Mouse (Mus musculus): ENCODE measurements around the gene Slc26a11.
"Not testable (repeated sequence)": the region's sequence is repeated elsewhere in the genome, so short reads cannot be mapped to it uniquely, and the experiment has no call there.

The Slc26a11 gene

DNA sequence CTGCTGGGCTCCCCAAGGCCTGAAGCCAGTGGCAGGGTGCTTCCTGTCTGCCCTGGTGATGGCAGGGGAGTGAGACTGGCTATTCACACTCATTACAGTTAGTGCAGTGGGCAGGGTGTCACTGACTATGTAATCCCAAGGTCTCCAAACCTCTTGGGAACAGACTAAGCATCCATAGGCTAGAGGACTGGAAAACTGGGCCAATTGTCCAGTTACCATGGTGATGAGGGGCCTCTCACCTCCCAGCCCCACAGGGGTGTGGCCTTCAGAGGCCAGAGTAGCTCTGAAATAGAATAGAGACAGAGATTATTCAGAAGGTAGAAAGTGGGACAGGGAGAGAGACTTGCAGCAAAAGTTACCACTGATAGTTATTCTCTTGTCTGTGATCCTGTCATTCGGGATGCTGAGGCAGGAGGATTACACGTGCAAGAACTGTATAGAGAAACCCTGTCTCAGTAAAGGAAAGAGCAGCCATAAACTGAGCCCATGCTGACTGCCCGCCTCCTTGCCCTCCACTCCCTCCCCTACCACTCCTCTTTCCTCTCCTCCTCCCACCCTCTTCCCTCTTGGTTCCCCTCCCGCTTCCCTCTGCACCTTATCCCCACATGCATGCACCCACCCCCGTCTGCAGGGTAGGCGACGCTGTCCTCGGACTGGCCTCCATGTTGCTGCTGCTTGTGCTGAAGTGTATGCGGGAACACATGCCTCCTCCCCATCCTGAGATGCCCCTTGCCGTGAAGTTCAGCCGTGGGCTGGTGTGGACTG lies 7.6 kb downstream of the Slc26a11 start:
- no peak for DNase-seq

DNA sequence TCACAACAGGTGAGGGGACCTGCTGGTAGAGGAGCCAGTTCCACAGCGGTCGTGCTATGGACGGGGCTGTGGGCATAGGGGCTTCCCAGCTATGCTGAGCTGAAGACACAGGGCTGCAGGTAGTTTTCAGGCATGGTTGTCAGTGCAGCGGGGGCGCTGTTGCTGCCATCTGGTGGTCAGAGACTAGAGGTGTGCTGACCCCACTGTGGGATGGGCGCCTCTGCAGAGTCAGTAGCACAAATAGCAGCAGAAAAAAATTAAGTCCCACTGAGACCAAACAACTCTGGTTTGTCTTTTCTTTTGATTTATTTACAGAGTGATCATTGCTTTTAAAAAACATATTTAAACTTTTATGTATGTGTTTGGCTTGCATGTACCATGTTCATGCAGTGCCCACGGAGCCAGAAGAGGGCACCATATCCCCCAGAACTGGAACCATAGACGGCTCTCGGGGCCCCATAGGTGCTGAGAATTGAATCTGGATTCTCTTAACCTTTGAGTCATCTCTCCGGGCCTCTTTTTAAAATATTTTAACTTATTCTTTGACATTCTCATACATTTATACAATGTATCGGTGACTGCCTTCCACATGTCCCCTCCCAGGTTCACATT lies 8.3 kb downstream of the Slc26a11 start:
- DNase-seq = peak; percentile 86

DNA sequence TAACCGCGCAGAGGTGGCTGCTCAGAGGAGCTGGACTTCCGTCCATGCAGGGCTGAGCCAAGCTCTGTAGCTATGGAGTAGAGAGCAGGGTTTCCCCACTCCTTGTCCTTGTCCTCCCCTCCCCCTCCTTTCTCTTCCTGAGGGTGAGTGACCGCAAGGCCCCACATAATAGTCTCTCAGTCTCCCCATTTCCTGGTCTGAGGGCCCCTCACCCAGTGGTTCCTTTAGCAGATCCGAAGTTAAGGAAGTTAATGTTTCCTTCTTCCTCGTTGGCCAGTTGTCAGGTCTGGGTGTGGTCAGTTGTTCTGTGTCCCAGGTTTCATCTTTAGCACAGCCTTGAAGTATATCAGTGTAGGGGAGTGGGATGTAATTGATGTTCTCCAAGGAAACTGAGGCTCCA lies 20.1 kb downstream of the Slc26a11 start:
- no peak for DNase-seq

DNA sequence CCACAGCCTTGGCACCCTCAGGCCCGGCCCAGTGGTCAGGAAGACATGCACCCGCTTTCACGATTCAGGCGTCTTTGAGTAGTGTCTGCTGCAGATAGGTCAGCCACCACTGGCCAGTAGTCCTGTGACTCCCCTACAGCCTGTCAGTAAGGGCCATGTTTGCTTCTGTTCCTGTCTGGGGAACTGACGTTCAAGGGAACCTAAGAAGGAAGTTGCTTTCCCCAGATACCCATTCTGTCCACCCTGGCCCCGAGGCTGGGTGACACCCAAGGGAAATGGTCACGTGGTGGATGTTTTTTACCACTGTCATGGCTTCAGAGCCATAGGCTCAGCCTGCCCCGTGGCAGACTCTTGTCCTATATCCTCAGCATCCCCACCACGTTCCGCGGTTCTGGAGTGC lies 22.0 kb downstream of the Slc26a11 start:
- DNase-seq = no peak

DNA sequence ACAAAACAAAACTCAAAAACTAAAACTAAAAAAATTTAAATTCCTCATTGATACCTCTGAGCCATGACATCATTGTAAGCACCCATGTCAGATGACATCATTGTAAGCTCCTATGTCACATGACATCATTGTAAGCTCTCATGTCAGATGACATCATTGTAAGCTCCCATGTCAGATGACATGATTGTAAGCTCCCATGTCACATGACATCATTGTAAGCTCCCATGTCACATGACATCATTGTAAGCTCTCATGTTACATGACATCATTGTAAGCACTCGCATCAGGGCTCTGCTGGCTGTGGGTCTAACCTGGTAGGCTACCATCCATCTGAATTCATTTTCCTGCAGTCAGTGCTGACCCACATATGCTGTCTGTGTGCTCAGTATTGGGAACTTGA lies 23.2 kb downstream of the Slc26a11 start:
- no peak for DNase-seq

DNA sequence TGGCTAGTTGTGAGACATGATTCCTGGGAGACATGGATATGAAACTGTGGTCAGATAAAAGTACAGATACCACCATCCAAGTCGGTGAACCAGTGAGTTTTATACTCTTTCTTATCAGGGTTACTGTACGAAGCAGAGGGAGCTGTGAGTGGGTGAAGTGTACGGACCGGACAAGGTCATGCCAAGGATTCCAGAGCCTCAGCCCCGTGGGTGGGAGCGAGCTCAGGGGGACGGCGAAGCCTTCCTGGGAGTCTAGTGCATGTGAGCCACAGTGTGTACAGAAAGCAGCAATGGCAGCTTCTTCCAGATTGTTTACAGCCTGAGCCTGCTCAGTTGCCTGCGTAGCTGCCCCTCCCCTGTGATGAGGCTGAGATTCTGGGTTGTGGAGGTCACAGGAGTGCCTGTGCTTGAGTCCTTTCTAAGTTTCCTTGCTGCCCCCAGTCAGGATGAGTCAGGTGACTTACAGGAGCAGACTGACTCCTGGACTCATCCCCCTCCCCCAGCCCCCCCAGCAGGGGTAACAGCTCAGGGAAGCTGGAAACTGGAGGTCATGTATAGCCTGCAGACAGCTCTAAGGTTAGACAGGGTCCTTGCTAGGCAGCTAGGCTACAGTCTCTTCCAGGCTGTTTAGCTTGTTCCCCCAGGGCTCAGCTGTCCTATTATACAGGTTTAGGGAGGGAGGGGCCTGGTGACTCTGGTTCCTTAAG lies 26.4 kb downstream of the Slc26a11 start:
- no peak for DNase-seq

DNA sequence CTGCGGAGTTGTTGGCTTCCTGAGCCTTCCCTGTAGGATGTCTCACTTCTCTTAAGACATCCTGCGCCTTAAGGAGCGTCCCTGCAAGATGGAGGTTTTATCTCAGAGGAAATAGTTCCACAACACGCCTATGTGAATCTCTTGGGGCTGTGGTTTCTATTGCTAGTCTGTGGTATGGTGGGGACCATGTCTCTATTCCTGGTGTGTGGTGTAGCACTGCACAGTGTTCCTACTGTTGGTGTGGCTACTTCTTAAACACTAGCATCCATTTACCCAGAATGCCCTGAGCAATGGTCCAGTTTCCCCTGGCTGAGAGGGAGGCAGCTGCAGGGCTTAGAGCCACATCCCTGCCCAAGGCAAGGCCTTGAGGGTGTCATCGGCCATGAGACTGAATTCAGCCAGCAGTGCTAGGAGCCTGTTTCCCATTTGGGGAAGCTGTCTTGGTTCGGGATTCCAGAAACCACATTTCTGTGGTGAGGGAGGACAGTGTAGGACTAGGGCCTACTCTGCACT lies 27.0 kb downstream of the Slc26a11 start:
- DNase-seq = no peak

DNA sequence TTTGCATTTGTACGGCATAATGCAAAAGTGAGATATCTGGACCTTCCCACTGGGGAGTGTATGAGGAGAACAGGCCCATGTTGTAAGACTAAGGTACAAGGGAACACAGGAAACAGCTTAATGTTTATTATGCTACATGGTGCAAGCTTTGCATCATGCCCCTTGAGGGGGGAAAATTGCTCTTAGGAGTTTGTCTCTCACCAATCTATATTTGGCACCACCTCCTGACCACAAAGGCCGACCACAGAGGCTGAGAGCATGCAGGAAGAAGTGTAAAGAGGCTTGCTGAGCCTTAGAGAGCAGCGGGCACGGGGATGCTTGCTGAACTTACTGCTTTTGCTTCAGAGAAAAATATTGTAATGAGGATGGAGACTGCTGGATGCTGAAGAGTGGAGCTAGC lies 29.5 kb downstream of the Slc26a11 start:
- DNase-seq = peak; percentile 71

DNA sequence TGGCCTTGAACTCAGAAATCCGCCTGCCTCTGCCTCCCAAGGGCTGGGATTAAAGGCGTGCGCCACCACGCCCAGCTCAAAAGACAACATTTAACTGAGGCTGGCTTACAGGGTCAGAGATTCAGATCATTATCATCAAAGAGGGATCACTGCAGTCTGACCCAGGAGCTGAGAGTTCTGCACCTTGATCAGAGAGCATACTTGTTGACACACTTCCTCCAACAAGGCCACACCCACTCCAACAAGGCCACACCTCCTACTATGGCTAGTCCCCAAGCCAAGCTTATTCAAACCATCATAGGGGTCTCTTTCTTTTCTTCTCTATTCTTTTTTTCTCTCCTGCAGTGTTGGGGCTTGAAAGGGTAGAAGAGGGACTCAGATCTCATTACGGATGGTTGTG lies 30.9 kb downstream of the Slc26a11 start:
- peak; percentile 35 for DNase-seq

DNA sequence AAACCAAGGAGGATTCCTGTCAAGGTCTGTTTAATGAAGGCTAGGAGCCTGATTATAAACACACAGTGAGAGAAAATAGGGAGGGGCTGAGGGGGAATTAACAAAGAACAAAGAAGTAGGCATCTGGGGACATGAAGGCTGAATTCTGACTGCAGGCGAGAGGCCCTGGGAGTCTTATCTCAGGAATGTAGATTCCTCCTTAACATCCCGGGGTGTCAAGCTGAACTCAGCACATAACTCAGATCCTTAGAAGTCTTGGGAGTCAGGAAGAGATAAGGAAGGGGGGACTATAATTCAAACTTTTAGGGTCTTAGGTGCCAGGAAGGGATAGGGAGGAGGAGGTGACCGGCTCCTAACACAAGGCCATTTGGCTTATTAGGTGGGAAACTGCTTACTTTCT lies 31.9 kb downstream of the Slc26a11 start:
- DNase-seq = not testable (repeated sequence)

DNA sequence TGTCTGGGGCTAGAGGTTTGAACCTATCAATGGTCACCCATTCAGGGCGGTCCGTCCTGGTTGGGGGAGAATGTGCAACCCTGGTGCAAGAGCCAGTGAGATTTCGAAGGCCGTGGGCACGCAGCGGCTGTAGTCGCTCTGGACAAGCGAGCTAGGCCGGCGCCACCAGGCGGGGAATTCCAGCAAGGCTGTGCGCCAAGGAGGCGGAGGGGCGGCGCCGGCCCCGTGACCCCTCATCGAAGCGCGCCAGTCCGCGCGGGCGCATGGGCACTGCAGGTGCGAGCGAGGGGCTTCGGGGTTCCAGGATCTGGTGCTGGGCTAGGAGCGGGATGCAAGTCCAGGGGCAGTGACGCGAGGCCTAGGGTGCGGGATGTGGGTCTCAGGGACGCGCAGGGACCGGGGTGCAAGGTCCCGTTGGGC lies 34.5 kb downstream of the Slc26a11 start:
- peak; percentile 63 for DNase-seq

DNA sequence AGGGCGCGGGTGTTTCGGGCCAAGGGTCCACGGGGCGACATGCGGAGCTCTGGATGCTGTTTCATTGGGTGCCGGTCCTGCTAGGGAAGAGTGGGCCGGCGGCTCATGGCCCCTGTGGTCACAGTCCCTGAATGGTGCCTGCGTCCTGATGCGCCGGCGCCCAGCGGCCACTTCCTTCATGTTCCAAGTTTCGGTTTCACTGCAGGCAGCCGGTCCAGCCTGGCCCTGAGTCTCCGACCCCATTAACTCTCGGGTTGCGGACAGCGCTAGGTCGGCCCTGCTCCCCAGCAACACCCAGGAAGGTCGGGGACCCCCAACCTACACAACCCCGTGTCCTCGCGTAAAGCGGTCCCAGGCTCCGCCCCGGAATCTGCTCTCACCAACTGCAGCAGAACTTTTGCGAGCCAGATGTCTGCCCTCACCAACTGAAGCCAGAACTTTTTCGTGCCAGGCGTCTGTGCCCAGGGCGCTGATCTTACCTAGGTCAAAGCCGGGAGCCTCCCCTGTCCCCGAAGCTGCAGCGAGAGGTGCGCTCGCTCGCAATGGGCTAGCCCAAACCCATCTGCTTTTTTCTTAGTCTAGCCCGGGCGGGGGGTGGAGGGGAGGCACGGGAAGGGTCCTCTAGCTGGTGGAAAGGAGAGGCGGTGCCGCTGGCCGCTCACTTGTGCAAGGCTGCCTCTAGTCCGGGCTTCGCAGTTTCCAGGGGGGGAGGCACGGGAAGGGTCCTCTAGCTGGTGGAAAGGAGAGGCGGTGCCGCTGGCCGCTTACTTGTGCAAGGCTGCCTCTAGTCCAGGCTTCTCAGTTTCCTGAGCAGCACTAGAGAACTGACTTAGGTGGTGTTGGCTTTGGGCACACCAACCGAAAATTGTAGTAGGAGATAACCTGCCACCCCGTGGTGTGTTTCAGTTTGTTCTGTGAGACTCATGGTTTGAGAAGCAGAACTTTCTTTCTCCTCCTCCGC lies 35.2 kb downstream of the Slc26a11 start:
- peak; percentile 84 for DNase-seq

DNA sequence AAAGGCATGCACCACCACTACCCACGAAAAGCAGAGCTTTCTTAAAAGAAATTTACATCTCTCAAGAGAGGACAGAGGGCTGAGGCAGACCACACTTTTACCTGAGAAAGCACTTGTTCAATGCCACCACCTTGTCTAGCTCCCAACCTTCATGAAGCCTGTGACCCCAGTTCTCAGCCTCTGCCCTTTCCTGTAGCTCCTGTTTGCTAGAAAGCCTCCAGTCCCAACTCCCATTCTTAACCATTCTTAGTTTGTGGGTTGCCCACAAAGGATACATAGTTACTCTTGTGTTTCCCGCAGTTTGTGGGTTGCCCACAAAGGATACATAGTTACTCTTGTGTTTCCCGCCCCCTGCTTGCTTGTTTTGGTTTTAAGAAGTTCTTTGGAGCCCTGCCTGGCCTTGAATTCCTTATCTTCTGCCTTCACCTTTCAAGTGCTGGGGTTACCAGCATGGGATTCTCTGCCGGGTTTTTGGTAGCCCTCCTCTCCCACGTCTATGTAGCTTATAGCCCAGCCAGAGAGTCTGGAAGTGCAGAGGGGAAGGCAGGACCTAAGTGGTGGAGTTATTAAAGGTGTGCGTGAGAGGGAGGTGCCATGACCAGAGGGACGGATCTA lies 36.1 kb downstream of the Slc26a11 start:
- peak; percentile 25 for DNase-seq

DNA sequence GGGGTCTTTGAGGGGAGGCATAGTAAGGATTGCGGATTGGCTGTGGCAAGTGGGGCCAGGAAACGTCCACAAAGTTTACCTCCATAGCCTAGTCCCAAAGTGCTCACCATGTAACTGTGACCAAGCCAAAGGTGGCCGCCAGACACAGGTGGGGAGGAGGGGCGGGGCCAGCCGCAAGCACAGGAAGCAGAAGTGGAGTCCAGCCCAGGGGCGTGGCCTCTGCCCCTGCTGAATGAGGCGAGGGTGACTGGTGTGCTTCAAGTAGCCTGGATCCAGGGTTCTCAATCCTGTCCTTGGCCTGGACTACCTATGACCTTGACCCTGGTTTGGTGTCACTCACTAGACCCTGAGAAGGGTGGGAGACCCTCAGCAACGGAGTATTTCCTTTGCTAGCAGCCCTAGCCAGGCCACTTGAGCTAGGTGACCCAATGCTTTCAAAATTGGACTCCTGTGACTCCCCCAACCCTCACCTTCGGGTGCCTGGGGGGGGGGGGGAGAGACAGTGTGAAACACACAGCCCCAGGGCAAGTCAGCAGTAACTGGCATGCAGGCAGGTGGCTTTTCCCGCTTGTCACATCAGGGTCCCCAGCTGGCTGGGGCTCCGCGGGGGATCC lies 36.8 kb downstream of the Slc26a11 start:
- peak; percentile 86 for DNase-seq

DNA sequence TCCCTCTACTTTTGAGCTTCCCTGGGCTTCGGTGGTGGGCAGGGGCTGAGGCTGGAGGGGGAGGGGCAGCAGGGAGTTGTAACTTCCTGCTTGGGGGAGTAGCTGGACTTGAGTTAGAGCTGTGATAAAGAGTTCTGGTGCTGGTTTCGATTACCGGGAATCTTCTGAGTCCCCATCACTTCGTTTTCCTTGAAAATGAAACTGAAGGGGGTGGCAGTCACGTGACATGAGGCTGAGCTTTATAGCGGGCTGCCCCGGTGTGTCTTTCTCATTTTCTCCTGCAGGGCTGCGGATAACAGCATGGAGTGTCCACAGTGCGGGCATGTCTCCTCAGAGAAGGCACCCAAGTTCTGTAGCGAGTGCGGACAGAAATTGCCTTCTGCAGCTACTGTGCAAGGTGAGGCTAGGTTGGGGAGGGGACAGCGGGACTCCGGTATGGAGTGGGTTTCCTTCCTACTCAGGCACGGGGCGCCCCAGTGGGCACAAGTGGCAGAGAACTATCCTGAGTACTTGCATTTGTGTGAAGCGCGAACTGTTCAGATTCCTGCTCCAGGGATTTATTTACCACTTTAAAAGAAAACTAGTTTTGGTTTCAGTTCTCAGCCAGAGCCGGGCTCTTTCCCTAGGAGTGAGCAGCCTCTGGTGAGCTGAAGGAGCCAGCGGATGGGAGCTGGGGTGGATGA lies 37.6 kb downstream of the Slc26a11 start, which contains the start of gene Rnf213:
Rnf213 (plus strand) TSS at position 301 of the 683 bp plus-strand sequence.
- peak; percentile 74 for DNase-seq

DNA sequence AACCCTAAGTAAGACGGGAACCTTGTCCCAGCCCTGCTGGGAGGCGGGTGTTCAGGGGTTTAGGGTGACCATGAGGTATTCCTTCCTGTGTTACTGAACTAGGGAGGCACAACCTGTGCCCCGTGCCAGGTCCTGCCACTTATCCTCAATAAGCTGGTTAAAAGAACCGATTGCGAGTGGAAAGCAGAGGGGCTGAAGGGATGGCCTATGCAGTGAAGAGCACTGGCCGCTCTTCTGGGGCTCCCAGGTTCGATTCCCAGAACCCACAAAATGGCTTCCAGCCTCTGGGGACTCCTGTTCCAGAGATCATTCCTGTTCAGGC lies 38.1 kb downstream of the Slc26a11 start:
- no peak for DNase-seq

DNA sequence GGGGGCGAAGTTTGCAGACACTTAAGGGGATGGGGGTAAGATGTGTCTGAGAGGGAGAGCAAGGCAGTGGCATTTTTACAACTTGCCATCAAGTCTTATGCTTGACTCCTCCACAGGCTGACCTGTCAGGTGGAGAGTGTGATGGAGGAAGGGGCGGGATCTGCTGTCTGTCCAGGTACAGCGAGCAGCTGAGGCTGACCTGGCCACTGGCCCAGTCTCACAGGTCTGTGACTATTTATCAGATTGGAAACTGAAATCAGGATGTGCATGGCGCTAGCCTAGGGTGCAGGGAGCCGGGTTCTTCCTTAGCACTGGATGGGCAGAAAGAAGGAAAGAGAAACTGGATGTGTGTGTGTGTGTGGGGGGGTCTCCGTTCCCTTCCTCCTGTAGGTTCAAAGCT lies 38.9 kb downstream of the Slc26a11 start:
- DNase-seq = no peak

DNA sequence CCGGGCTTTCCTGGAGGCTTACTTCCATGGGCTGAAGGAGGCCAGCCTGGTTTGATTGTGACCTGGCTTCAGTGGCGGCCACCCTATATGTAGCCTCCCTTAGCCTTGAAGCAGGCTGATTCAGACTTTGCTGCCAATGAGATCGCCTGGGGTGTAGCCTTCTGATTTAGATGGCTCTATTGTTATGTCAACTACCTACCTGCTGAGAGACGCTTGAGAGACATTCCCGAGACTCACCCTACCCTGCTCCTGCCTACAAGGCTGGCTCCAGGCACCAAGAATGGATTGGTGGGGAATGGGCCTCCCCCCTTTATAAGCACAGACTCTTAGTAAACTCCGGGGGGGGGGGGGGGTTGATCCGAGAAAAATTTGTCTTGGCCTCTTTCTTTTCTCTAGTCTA lies 40.0 kb downstream of the Slc26a11 start:
- no peak for DNase-seq

DNA sequence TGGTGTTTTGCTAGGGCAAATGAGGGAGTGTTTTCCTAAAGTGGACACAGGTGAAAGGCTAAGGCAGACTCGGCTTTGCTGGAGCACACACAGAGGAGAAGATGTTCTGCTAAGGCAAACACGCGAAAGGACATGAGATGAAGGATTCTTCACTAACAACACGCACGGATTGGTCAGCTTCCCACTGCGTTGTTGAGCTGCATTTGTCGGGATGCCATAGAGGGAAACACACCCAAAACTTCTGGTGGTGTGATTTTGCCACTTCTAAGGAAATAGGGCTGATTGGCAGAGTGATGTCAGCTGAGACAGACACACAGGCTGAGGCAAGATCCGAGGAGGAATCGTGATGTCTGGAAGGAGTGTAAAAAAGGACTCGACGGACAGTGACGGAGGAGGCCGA lies 40.6 kb downstream of the Slc26a11 start:
- no peak for DNase-seq

DNA sequence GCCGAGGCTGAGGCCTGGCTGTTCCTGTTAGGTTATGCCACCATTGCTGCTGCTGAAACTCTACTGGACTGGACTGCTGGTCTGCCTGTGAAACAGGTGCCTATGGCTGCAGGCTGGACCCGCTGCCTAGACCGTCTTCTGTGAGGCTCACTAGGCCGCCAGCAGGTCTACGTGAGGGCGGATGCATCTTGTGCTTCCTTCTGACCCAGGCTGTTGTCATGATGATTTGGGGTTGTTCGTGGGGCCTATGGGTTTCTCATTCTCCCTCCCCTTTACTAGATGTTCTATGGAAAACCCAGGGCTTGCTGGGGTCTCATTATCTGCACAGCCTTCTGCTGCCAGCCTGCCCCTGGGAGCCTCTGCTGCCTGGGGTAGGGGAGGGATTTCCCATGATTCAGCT lies 41.1 kb downstream of the Slc26a11 start:
- no peak for DNase-seq

DNA sequence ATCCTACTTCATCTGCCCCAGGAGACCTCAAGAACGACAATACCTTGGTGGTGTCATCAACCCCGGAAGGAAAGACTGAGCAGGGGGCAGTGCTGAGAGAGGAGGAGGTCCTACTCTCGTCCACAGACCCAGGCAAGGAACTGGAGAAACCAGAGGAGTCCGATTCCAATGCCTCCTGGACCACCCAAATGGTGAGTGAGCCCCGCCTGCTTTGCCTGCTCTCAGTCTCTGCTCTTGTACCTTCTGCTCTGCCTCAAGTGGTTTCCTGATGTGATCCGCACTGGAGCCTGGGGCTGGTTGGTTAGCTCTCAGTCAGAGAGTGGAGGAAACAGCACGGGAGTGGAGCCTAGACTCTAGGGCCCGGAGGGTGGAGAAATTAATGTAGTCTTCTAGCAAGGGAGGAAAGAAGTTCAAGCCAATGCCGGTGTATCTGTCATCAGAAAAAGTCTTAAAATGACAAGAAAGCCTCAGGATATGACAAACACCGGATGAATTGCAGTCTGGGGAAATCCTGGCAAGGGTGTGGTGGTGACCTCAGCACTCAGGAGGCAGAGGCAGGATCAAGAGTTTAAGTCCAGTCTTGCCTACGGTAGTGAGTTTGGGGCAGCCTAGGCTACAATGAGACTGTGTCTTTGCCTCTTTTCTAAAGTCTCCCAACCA lies 47.3 kb downstream of the Slc26a11 start:
- DNase-seq = no peak
